Mouse (Mus musculus) kidney, adult 2 months (tissue): ENCODE measurements around the gene Ttll7.

Experiments
- CTCF ChIP-seq: fragments of 200-500 bp; conservative IDR thresholded peaks from 2 replicates; pipeline ENCODE4 v1.5.1; 2011; ENCODE audit warnings: low read depth, mild to moderate bottlenecking, control low read depth, low read length, moderate library complexity, mixed read lengths; ENCODE audit not compliant: insufficient read depth, insufficient read length
- POLR2A ChIP-seq: fragments of 200-500 bp; IDR thresholded peaks from one replicate; pipeline ENCODE4 v1.6.1; 2011; ENCODE audit warnings: low read depth, low read length, control low read depth

DNA sequence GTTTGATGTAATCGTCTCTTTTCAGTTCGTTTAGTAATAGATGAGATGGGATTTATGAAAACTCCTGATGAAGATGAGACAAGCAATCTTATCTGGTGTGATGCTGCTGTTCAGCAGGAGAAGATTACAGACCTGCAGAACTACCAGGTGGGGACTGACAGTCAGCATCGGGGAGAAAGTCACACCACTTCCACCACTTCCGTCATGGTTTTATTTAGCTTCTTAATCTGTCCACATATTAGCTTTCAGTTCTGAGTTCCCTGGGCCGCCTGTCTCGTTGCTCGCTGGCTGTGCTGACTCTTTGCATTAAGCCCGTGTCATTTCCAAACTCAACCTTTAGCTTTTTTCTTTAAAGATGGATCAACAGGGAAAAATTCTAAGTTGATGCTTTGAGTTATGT, 44.4 kb downstream of the Ttll7 start:
- TF ChIP-seq CTCF (no peak), POLR2A (no peak)
